Mouse (Mus musculus) G1E (cell line): ENCODE data around the gene 4931422A03Rik. TPM values are rescaled to one million over a fixed set of nuclear protein-coding genes. Genes with fewer than 3 reads are reported as not detected.
A peak's percentile ranks its signal among the peaks of the same experiment; 100 is the strongest.
"Not testable (repeated sequence)": the region's sequence is repeated elsewhere in the genome, so short reads cannot be mapped to it uniquely, and the experiment has no call there.

Source experiments
- ATAC-seq: 2 replicates; pipeline ENCODE4 v1.8.0; 2016; ENCODE audit warnings: mild to moderate bottlenecking; ENCODE audit not compliant: insufficient number of reproducible peaks, poor library complexity, low FRiP score, severe bottlenecking; ENCODE audit errors: extremely low read depth
- DNase-seq: peaks from one replicate; pipeline ENCODE4 v3.0.0; 2012; ENCODE audit warnings: low spot score
- H3K27me3 ChIP-seq: 2 replicates; pipeline ENCODE4 v1.6.1; 2012; ENCODE audit warnings: mild to moderate bottlenecking, low read length, inconsistent platforms; ENCODE audit not compliant: insufficient read depth
- H3K36me3 ChIP-seq: replicated peaks from 2 replicates; pipeline ENCODE3; 2012; ENCODE audit warnings: mild to moderate bottlenecking, inconsistent platforms
- H3K4me1 ChIP-seq: 2 replicates; pipeline ENCODE4 v1.6.1; 2012; ENCODE audit warnings: low read depth, low read length, inconsistent platforms, mixed read lengths; ENCODE audit not compliant: insufficient read depth
- H3K4me3 ChIP-seq: 2 replicates; pipeline ENCODE4 v1.5.1; 2012; ENCODE audit warnings: low read depth, mild to moderate bottlenecking, inconsistent platforms, low read length, moderate library complexity, mixed read lengths
- H3K9me3 ChIP-seq: replicated peaks from 2 replicates; pipeline ENCODE4 v1.6.1; 2012; ENCODE audit warnings: inconsistent platforms
- CTCF ChIP-seq: IDR thresholded peaks from 2 replicates; pipeline ENCODE4 v1.5.1; 2012; ENCODE audit warnings: low read depth, low read length, inconsistent platforms, mixed read lengths
- GATA1 ChIP-seq: IDR thresholded peaks from 2 replicates; pipeline ENCODE4 v1.6.1; 2012; ENCODE audit warnings: borderline replicate concordance, low read length, inconsistent platforms, mixed read lengths
- GATA2 ChIP-seq: IDR thresholded peaks from 2 replicates; pipeline ENCODE4 v1.6.1; 2012; ENCODE audit warnings: low read depth, low read length, inconsistent platforms, borderline replicate concordance
- POLR2AphosphoS5 ChIP-seq: IDR thresholded peaks from 2 replicates; pipeline ENCODE4 v1.6.1; 2012; ENCODE audit warnings: low read depth, low read length, inconsistent platforms; ENCODE audit not compliant: insufficient replicate concordance
- TAL1 ChIP-seq: conservative IDR thresholded peaks from 2 replicates; pipeline ENCODE4 v1.6.1; 2012; ENCODE audit warnings: low read depth, low read length, inconsistent platforms, mixed read lengths
- polyA plus RNA-seq: library from polyadenylated mRNA; stranded (reverse); fragments of >175 nt; gene quantifications from 2 replicates; pipeline ENCODE4 v1.2.3, GENCODE M21; 2012
- total RNA-seq, 2 experiments: library from RNA; stranded (forward) in 1 of 2; stranded (reverse) in 1 of 2; fragments of 200-1000 nt in 1 of 2; fragments of >200 nt in 1 of 2; fragmentation: Nextera tagmentation in 1 of 2; gene quantifications; 2 replicates each; pipeline ENCODE4 v1.2.3; 2014 to 2017

4931422A03Rik gene
- total and polyA plus RNA-seq, 3 experiments, result 0.38 TPM; not detected in 2

DNA sequence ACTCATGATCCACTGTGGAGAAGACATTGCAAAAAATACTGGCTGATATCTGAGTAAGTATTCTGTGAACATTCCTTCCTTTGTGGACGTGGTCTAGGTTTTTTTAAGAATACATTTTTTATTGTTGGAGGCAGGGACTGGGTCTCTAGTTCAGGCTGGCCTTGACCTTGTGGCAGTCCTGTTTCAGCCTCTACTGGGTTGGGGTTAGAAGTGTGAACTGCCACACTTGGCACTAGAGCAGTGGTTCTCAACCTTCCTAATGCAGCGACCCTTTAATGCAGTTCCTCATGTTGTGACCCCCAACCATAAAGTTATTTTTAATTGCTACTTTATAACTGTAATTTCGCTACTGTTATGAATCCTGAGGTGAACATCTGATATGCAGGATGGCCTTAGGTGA, 2.2 kb upstream of the 4931422A03Rik start:
- H3K27me3 ChIP-seq, result no peaks in the 10 kb centered on the region
- TF ChIP-seq GATA2, result no peak
- no peak for TF ChIP-seq POLR2AphosphoS5
- no peak for TF ChIP-seq TAL1
- no peak for TF ChIP-seq GATA1
- TF ChIP-seq CTCF, result no peak
- H3K4me3 ChIP-seq, result no peak overlapping the region
- no peaks in the 10 kb centered on the region for H3K9me3 ChIP-seq
- DNase-seq (no peak), ATAC-seq (no peak)
- peaks cover 49% of the 10 kb centered on the region for H3K36me3 ChIP-seq
- H3K4me1 ChIP-seq, result peaks cover 31% of the 10 kb centered on the region

DNA sequence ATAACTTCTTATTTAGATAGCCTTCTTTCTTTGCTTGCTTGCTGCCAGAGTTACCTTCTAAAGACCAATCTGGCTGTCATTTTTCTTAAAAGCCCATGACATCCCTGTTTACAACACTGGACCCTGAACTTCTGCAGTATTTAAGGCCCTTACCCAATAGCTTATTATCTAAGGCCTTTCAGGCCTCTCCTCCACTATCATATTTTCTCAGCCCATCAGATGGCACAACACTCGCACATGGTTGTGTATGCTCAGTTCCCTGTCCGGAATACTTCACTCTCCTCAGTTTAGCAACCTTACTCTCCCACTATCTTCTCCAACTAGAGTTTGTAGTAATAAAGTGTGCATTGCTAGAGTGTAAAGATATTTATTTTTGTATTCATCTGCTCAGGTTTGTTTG, 913 bp upstream of the 4931422A03Rik start:
- Histone ChIP-seq H3K4me3 (peak overlapping the region; percentile 99), H3K27me3 (no peaks in the 10 kb centered on the region), H3K36me3 (peaks cover 37% of the 10 kb centered on the region), H3K9me3 (0 out of 2 replicates have a peak, but pooled peaks cover under 1% of the 10 kb centered on the region), H3K4me1 (peaks cover 31% of the 10 kb centered on the region)
- TF ChIP-seq TAL1 (no peak), GATA1 (no peak), CTCF (no peak), POLR2AphosphoS5 (no peak), GATA2 (no peak)
- no peak for DNase-seq
- no peak for ATAC-seq

DNA sequence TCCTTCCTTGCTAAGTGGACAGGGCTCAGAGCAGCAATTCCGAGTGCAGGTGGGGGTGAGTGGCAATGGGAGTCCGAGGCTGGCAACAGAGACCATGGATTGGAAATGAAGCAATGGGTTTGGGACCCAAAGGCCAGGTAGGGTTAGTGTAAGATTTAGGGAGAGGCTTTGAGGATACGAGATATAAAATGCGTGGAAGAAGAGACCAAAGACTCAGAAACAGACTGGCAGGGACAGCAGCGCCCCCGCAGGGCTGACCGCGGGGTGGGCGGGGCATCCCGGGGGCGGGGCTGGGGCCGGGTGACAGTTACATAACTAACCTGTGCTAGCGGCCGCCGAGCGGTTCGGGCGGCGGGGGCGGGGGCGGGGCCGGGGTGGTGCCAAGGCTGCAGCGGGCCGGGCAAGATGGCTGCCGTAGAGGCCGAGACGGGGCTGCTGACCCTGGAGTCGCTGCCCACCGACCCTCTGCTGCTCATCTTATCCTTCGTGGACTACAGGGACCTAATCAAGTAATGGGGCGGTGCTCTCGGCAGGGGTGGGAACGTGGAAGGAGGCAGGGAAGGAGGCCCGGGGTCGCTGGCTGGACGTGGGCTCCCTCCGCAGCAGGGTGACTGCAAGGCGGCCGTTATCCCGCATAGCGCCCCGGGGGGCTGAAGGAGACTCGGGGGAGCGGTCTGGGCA, 563 bp downstream of the 4931422A03Rik start, which contains the start of gene Fbxo3:
Fbxo3 (plus strand) TSS at position 264 of the 681 bp plus-strand sequence.
- Histone ChIP-seq H3K4me3 (peak within 1 kb of the TSS; percentile 99), H3K4me1 (peaks cover 37% of the 10 kb centered on the region), H3K36me3 (peaks cover 25% of the 10 kb centered on the region), H3K27me3 (no peaks in the 10 kb centered on the region), H3K9me3 (0 out of 2 replicates have a peak, but pooled peaks cover 3% of the 10 kb centered on the region)
- TF ChIP-seq POLR2AphosphoS5, result no peak
- TF ChIP-seq CTCF, result no peak
- no peak for TF ChIP-seq GATA2
- no peak for TF ChIP-seq GATA1
- no peak for TF ChIP-seq TAL1
- ATAC-seq (peak; percentile 78), DNase-seq (peak; percentile 94)

DNA sequence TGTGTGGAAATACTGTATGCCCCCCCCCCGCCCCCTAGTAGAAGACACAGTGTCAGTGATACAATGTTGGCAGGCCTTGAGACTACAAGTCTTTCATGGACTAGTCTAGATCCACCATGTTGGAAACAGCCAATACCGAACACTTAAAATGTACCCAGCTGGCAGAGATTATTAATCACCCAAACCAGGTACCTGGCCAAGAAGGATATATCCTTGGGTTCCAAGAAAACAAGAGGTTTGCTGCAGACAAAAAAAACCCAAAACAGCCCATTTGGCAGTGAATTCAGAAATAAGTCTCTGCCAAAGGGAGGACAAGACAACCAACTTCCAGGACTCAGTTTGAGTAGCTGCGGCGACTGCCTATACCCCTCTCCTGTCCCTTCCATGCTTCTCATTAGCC, 3.5 kb downstream of the 4931422A03Rik start:
- Histone ChIP-seq H3K4me1 (peaks cover 23% of the 10 kb centered on the region), H3K27me3 (peaks cover 5% of the 10 kb centered on the region), H3K9me3 (0 out of 2 replicates have a peak, but pooled peaks cover 3% of the 10 kb centered on the region), H3K36me3 (no peaks in the 10 kb centered on the region), H3K4me3 (no peak overlapping the region)
- no peak for DNase-seq
- no peak for TF ChIP-seq POLR2AphosphoS5
- no peak for TF ChIP-seq GATA1
- no peak for TF ChIP-seq TAL1
- TF ChIP-seq CTCF, result no peak
- TF ChIP-seq GATA2, result no peak
- ATAC-seq, result no peak

DNA sequence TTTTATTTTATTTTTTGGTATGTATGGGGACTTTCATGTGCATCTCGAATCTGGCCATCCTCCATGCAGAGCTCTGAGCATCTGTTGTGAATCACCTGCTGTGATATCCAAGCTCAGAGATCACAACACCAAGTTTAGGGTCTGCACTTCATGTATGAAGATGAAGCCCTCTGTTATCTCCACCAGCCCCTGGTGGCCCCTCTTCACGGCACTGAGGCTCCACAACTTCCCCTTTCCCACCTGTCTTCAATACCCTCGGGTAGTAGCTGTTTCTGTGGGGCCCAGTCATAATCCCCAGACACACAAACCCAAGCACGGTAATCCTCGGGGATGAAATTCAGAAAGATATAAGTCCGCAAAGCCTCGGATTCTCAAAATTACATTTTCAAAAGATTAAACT, 5.1 kb downstream of the 4931422A03Rik start:
- ATAC-seq (no peak), DNase-seq (peak; percentile 21)
- H3K36me3 ChIP-seq, result no peaks in the 10 kb centered on the region
- no peak overlapping the region for H3K4me3 ChIP-seq
- H3K9me3 ChIP-seq, result 0 out of 2 replicates have a peak, but pooled peaks cover 3% of the 10 kb centered on the region
- H3K27me3 ChIP-seq, result peaks cover 10% of the 10 kb centered on the region
- H3K4me1 ChIP-seq, result peaks cover 15% of the 10 kb centered on the region
- TF ChIP-seq GATA1 (no peak), CTCF (no peak), POLR2AphosphoS5 (no peak)

DNA sequence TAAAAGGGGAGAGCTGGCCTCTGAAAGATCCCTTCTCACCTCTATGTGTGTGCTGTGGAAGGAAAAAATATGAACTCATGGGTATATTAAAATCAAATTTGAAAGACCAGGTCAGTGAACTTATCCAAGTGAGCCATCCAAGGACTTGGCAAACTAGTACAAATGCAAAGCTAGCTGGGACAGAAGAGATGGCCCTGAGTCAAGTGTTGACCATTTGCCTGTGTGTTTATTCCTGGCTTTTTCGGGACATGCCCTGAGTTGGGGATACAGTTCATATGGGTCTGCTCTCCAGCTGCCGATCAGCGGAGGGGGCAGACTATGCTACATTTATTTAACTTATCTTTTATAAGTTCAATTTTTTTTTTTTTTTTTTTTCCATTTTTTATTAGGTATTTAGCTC, 19.3 kb downstream of the 4931422A03Rik start:
- not testable (repeated sequence) for H3K36me3 ChIP-seq, ATAC-seq, DNase-seq, H3K9me3 ChIP-seq, H3K4me3 ChIP-seq, H3K4me1 ChIP-seq
- peaks cover 25% of the 10 kb centered on the region for H3K27me3 ChIP-seq
